ENCODE assay signal across 8 mouse cellular contexts in genomic region chr2:114654365-114655239, GRCm38 (mm10). TPM values are rescaled to one million over a fixed set of nuclear protein-coding genes. Genes with fewer than 3 reads are reported as not detected.
A peak's percentile ranks its signal among the peaks of the same experiment; 100 is the strongest.
DNase-seq lines count a peak whose midpoint lies in the region; ATAC-seq and TF ChIP-seq lines count a peak whose summit lies in the region.

Gene Dph6, minus strand, starts transcription at chr2:114654964.

- peak; percentile 81 for DNase-seq in CH12.LX (ENCODE audit: extremely low read depth)
- peak; percentile 70 for DNase-seq in c-Kit-positive CD71-positive TER-119-negative erythroid progenitor cells, embryonic 14.5 days (ENCODE audit: low read depth)
- DNase-seq in forebrain, embryonic 11.5 days (ENCODE audit: low spot score), result peak; percentile 91
- peak; percentile 86 to 91 for DNase-seq in kidney, postnatal 36 days
- peak; percentile 80 for DNase-seq in telencephalon, adult 2 months (ENCODE audit: low read depth, low spot score)

- H3K4me1 ChIP-seq in CH12.LX (ENCODE audit: control insufficient read depth in 1 of 2, insufficient read depth in 2 of 2), result peaks cover 0 to 19% of the 10 kb centered on the region in 2 experiments; a peak in 2 of 4 replicates
- H3K4me1 ChIP-seq in forebrain, embryonic 11.5 days (replicated peaks; ENCODE audit: control insufficient read depth, insufficient read depth, low read length), result no peaks in the 10 kb centered on the region
- peaks cover 6% of the 10 kb centered on the region; the same call in 1 of the 2 replicates for H3K4me1 ChIP-seq in heart, embryonic 16.5 days (ENCODE audit: control insufficient read depth, insufficient read depth, low read length)
- H3K4me1 ChIP-seq in liver, embryonic 15.5 days (replicated peaks), result peaks cover 9% of the 10 kb centered on the region
- no peaks in the 10 kb centered on the region for H3K4me1 ChIP-seq in neural tube, embryonic 12.5 days

- WGBS in forebrain, embryonic 11.5 days, result under 1% methylated on average over 45 of the region's 45 CpGs
- WGBS in heart, embryonic 16.5 days, result under 1% methylated on average over 45 of the region's 45 CpGs
- WGBS in liver, embryonic 15.5 days (ENCODE audit: insufficient replicate concordance), result under 1% methylated on average over 45 of the region's 45 CpGs
- under 1% methylated on average over 45 of the region's 45 CpGs for WGBS in neural tube, embryonic 12.5 days

- TF ChIP-seq POLR2A in CH12.LX (IDR thresholded peaks at IDR 0.05; ENCODE audit: low read depth, low read length), result peak; percentile 89

- peak within 1 kb of the TSS; percentile 89 for H3K4me2 ChIP-seq in CH12.LX (ENCODE audit: insufficient read depth, low read depth, poor library complexity, severe bottlenecking)
- H3K4me2 ChIP-seq in forebrain, embryonic 11.5 days (ENCODE audit: low read depth, low read length, severe bottlenecking), result peak within 1 kb of the TSS; percentile 73
- H3K4me2 ChIP-seq in heart, embryonic 16.5 days (ENCODE audit: low read depth, low read length), result peak within 1 kb of the TSS; percentile 85
- H3K4me2 ChIP-seq in liver, embryonic 15.5 days, result peak within 1 kb of the TSS; percentile 76
- H3K4me2 ChIP-seq in neural tube, embryonic 12.5 days (replicated peaks), result peak within 1 kb of the TSS; percentile 57

- TF ChIP-seq EP300 in CH12.LX (IDR thresholded peaks at IDR 0.05; ENCODE audit: low read length), result no peak

- dilution Hi-C loops in CH12.LX (cut with MboI; ENCODE audit: extremely low pct_ligation_motif_present, extremely low pct_unique_long_range_greater_than_20kb, low sequenced_read_pairs), result no loop called here

- H3K9me3 ChIP-seq in CH12.LX (replicated peaks; ENCODE audit: low read length), result no peaks in the 10 kb centered on the region
- H3K9me3 ChIP-seq in forebrain, embryonic 11.5 days (ENCODE audit: control insufficient read depth, low read length), result no peaks in the 10 kb centered on the region
- no peaks in the 10 kb centered on the region for H3K9me3 ChIP-seq in heart, embryonic 16.5 days (replicated peaks; ENCODE audit: control insufficient read depth, low read length)
- no peaks in the 10 kb centered on the region for H3K9me3 ChIP-seq in liver, embryonic 15.5 days (replicated peaks)
- H3K9me3 ChIP-seq in neural tube, embryonic 12.5 days, result no peaks in the 10 kb centered on the region

- peak within 1 kb of the TSS; percentile 75 for H3K9ac ChIP-seq in CH12.LX (ENCODE audit: insufficient read depth, low read depth)
- H3K9ac ChIP-seq in forebrain, embryonic 11.5 days (ENCODE audit: low read length), result peak within 1 kb of the TSS; percentile 84
- peak within 1 kb of the TSS; percentile 89 for H3K9ac ChIP-seq in heart, embryonic 16.5 days (ENCODE audit: low read length)
- H3K9ac ChIP-seq in liver, embryonic 15.5 days, result peak within 1 kb of the TSS; percentile 72
- H3K9ac ChIP-seq in neural tube, embryonic 12.5 days, result peak within 1 kb of the TSS; percentile 36

- in situ Hi-C loops in CH12.LX (cut with MboI; ENCODE audit: low pct_ligation_motif_present, low pct_unique_long_range_greater_than_20kb, low sequenced_read_pairs), result no loop called here

- H3K36me3 ChIP-seq in CH12.LX (replicated peaks in 1 of 2; ENCODE audit: control insufficient read depth in 1 of 2, insufficient read depth in 1 of 2, low read length in 1 of 2), result no peaks in the 10 kb centered on the region
- H3K36me3 ChIP-seq in forebrain, embryonic 11.5 days (ENCODE audit: control insufficient read depth, insufficient read depth, low read length), result no peaks in the 10 kb centered on the region
- H3K36me3 ChIP-seq in heart, embryonic 16.5 days (ENCODE audit: control insufficient read depth, insufficient read depth), result no peaks in the 10 kb centered on the region
- no peaks in the 10 kb centered on the region for H3K36me3 ChIP-seq in liver, embryonic 15.5 days (replicated peaks)
- no peaks in the 10 kb centered on the region for H3K36me3 ChIP-seq in neural tube, embryonic 12.5 days

- no peaks in the 10 kb centered on the region for H3K79me2 ChIP-seq in CH12.LX (replicated peaks; ENCODE audit: control insufficient read depth, extremely low read depth, insufficient read depth, poor library complexity, severe bottlenecking)

- TF ChIP-seq CTCF in CH12.LX (conservative IDR thresholded peaks at IDR 0.05 in 1 of 2, IDR thresholded peaks at IDR 0.05 in 1 of 2; ENCODE audit: low read depth in 2 of 2, low read length in 2 of 2), result peak in 1 of 2 experiments; percentile 10; a peak in 1 of 4 replicates

- no peak for TF ChIP-seq RAD21 in CH12.LX (IDR thresholded peaks at IDR 0.05; ENCODE audit: low read depth, low read length)

- peak; percentile 96 for ATAC-seq in forebrain, embryonic 11.5 days (replicated peaks; ENCODE audit: low FRiP score)
- ATAC-seq in heart, embryonic 16.5 days (replicated peaks; ENCODE audit: extremely low read depth, insufficient read depth, low FRiP score), result peak; percentile 94
- peak; percentile 95 for ATAC-seq in liver, embryonic 15.5 days (ENCODE audit: insufficient read depth)
- ATAC-seq in neural tube, embryonic 12.5 days (ENCODE audit: low FRiP score, low read depth), result peak; percentile 96

- H3K4me3 ChIP-seq in CH12.LX (replicated peaks in 1 of 3; ENCODE audit: low read depth in 2 of 3, low read length in 2 of 3, poor library complexity in 1 of 3), result peak within 1 kb of the TSS; percentile 70 to 89 (median 76)
- peak within 1 kb of the TSS; percentile 58 for H3K4me3 ChIP-seq in forebrain, embryonic 11.5 days (ENCODE audit: low read depth, low read length)
- H3K4me3 ChIP-seq in heart, embryonic 16.5 days (ENCODE audit: low read length), result peak within 1 kb of the TSS; percentile 82
- peak within 1 kb of the TSS; percentile 84 for H3K4me3 ChIP-seq in liver, embryonic 15.5 days (replicated peaks)
- H3K4me3 ChIP-seq in neural tube, embryonic 12.5 days, result peak within 1 kb of the TSS; percentile 61

- no peaks in the 10 kb centered on the region for H3K27me3 ChIP-seq in CH12.LX (replicated peaks)
- no peaks in the 10 kb centered on the region for H3K27me3 ChIP-seq in forebrain, embryonic 11.5 days (ENCODE audit: control insufficient read depth, insufficient read depth, low read length)
- H3K27me3 ChIP-seq in heart, embryonic 16.5 days (ENCODE audit: control insufficient read depth, insufficient read depth, low read length), result no peaks in the 10 kb centered on the region
- no peaks in the 10 kb centered on the region for H3K27me3 ChIP-seq in liver, embryonic 15.5 days
- H3K27me3 ChIP-seq in neural tube, embryonic 12.5 days (replicated peaks), result no peaks in the 10 kb centered on the region

- peak within 1 kb of the TSS; percentile 77 for H3K27ac ChIP-seq in CH12.LX (ENCODE audit: insufficient read depth, low read depth)
- H3K27ac ChIP-seq in forebrain, embryonic 11.5 days (ENCODE audit: low read depth, low read length), result peak within 1 kb of the TSS; percentile 81
- H3K27ac ChIP-seq in heart, embryonic 16.5 days (ENCODE audit: low read length), result peak within 1 kb of the TSS; percentile 95
- H3K27ac ChIP-seq in liver, embryonic 15.5 days (replicated peaks), result peak within 1 kb of the TSS; percentile 80
- H3K27ac ChIP-seq in neural tube, embryonic 12.5 days, result peak within 1 kb of the TSS; percentile 75

TF ChIP-seq in CH12.LX, 34 proteins besides CTCF, POLR2A, EP300 and RAD21 (continues in another document):
- no peak for TF ChIP-seq ZKSCAN1 (IDR thresholded peaks at IDR 0.05; ENCODE audit: borderline replicate concordance, low read depth, low read length)
- peak; percentile 8; the same call in 1 of the 2 replicates for TF ChIP-seq NRF1 (IDR thresholded peaks at IDR 0.05; ENCODE audit: low read depth, low read length)
- no peak for TF ChIP-seq ETS1 (conservative IDR thresholded peaks at IDR 0.05; ENCODE audit: low read depth, low read length)
- TF ChIP-seq TBP (conservative IDR thresholded peaks at IDR 0.05; ENCODE audit: low read depth, low read length), result peak; percentile 89
- peak; percentile 100 for TF ChIP-seq MAX (IDR thresholded peaks at IDR 0.05; ENCODE audit: low read length)
- 0 out of 2 replicates have a peak, but pooled peaks have one; percentile 0 for TF ChIP-seq IRF4 (IDR thresholded peaks at IDR 0.05; ENCODE audit: low read depth, low read length)
- TF ChIP-seq BHLHE40 (IDR thresholded peaks at IDR 0.05; ENCODE audit: low read depth, low read length), result no peak; the same call in 1 of the 2 replicates
- TF ChIP-seq SMC3 (IDR thresholded peaks at IDR 0.05; ENCODE audit: low read depth, low read length), result no peak
- no peak for TF ChIP-seq JUN (IDR thresholded peaks at IDR 0.05; ENCODE audit: insufficient read depth, low read depth, low read length)
- TF ChIP-seq CHD1 (IDR thresholded peaks at IDR 0.05; ENCODE audit: low read depth, low read length), result no peak
- no peak for TF ChIP-seq JUND (conservative IDR thresholded peaks at IDR 0.05; ENCODE audit: low read depth, low read length)
- peak; percentile 91 for TF ChIP-seq MYC (IDR thresholded peaks at IDR 0.05; ENCODE audit: low read depth, low read length)
- no peak; the same call in 1 of the 2 replicates for TF ChIP-seq ZMIZ1 (IDR thresholded peaks at IDR 0.05; ENCODE audit: low read depth, low read length)
- TF ChIP-seq GABPA (IDR thresholded peaks at IDR 0.05; ENCODE audit: insufficient replicate concordance, low read depth, low read length), result no peak; the same call in 1 of the 2 replicates
- TF ChIP-seq USF1 (IDR thresholded peaks at IDR 0.05; ENCODE audit: low read depth, low read length), result no peak
- TF ChIP-seq PAX5 (IDR thresholded peaks at IDR 0.05; ENCODE audit: low read length), result no peak
- TF ChIP-seq HCFC1 (IDR thresholded peaks at IDR 0.05; ENCODE audit: low read depth, low read length), result peak; percentile 89
- peak; percentile 28; the same call in 1 of the 2 replicates for TF ChIP-seq MAZ (IDR thresholded peaks at IDR 0.05; ENCODE audit: low read depth, low read length)
- TF ChIP-seq ZNF384 (IDR thresholded peaks at IDR 0.05; ENCODE audit: low read depth, low read length), result no peak
- no peak for TF ChIP-seq UBTF (IDR thresholded peaks at IDR 0.05; ENCODE audit: low read depth, low read length)
- TF ChIP-seq E2F4 (IDR thresholded peaks at IDR 0.05; ENCODE audit: insufficient replicate concordance, low read depth, low read length), result 0 out of 2 replicates have a peak, but pooled peaks have one; percentile 43
- peak; percentile 73 for TF ChIP-seq NELFE (IDR thresholded peaks at IDR 0.05; ENCODE audit: low read depth, low read length)
- TF ChIP-seq USF2 (conservative IDR thresholded peaks at IDR 0.05; ENCODE audit: low read depth, low read length), result no peak

RNA-seq across cellular contexts. Expression of gene Dph6, which starts in this region (rescaled TPM):
- total RNA-seq in CH12.LX (2012; rRNA removed), result 10.9 and 11.1 TPM in 2 replicates
- 16.1 and 18.3 TPM in 2 replicates for total RNA-seq in CH12.LX (2014; rRNA removed)
- 23.2 and 25.2 TPM in 2 replicates for polyA plus RNA-seq in CH12.LX (2012; ENCODE audit: insufficient read length, low read depth)
- polyA plus RNA-seq in forebrain, embryonic 11.5 days (2014; fragmentation: Nextera tagmentation; extraction: Ambion mirVana), result 24.8 and 25.5 TPM in 2 replicates
- 14.6 and 15.6 TPM in 2 replicates for polyA plus RNA-seq in heart, embryonic 16.5 days (2015; fragmentation: Nextera tagmentation; extraction: Ambion mirVana)
- 6.1 and 6.9 TPM in 2 replicates for polyA plus RNA-seq in liver, embryonic 15.5 days (2015; fragmentation: Nextera tagmentation; extraction: Ambion mirVana)
- 19.2 and 19.4 TPM in 2 replicates for polyA plus RNA-seq in neural tube, embryonic 12.5 days (2016; fragmentation: Nextera tagmentation; extraction: Ambion mirVana)

Comparison
In these comparisons a context has a peak if more than half of its experiments do, and no peak if none do; other contexts are left out.
1. Peak in every context shown above with its lines: DNase-seq, ATAC-seq, H3K4me3 ChIP-seq and H3K27ac ChIP-seq.
2. H3K9ac ChIP-seq: peak in every context shown above with its lines; median percentile 89 in heart, embryonic 16.5 days; 84 in forebrain, embryonic 11.5 days; 75 in CH12.LX; 72 in liver, embryonic 15.5 days; 36 in neural tube, embryonic 12.5 days.